Mouse (Mus musculus): ENCODE measurements around the gene Ppm1n. TPM values are rescaled to one million over a fixed set of nuclear protein-coding genes. Genes with fewer than 3 reads are reported as not detected.

The Ppm1n gene
- polyA plus RNA-seq, 1 experiment from 2014 or later, result 0.12 TPM

- Histone ChIP-seq H3K4me2 (replicated peaks; ENCODE audit: low read depth) (no peak overlapping the region), H3K27ac (ENCODE audit: low read depth, low read length) (peak overlapping the region; percentile 98), H3K4me1 (replicated peaks; ENCODE audit: control insufficient read depth, insufficient read depth, low read length) (peaks cover 24% of the 10 kb centered on the region; the same call in 1 of the 2 replicates), H3K9ac (ENCODE audit: low read depth, low read length) (no peak overlapping the region), H3K4me3 (ENCODE audit: low read depth, low read length) (no peak overlapping the region), H3K36me3 (ENCODE audit: control insufficient read depth, insufficient read depth) (no peaks in the 10 kb centered on the region), H3K27me3 (replicated peaks; ENCODE audit: control insufficient read depth, insufficient read depth, low read length) (no peaks in the 10 kb centered on the region), H3K9me3 (ENCODE audit: control insufficient read depth) (no peaks in the 10 kb centered on the region)
- 93% methylated on average over 5 of the region's 5 CpGs for WGBS
- no peak for TF ChIP-seq CTCF (IDR thresholded peaks at IDR 0.05; ENCODE audit: low read depth)
- no peak for ATAC-seq
These were observed 49.0 kb downstream of the Ppm1n start for GRCm38 (mm10) chr7:19230899-19231298.

DNA sequence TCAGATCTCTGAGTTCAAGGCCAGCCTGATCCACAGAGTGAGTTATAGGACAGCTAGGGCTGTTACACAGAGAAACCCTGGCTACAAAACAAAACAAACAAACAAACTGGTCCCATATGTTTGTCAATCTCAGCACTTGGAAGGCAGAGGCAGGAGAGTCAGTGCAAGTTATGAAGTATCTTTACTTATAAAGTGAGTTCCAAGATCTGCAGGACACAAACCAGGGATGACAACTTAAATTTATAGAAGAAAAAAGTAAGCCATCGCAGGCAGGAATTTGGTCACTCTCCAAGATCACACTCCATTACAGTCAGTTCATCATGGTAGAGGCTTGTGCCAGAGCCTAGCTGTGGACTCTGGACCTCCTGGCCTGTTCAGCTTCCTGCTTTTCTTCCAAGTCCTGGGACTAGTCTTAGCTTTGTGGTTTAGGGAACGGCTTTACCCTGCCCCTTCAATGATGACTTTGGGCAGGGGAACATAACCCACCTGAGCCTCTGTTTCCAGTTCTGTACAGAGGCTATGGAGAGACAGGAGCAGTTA is 49.8 kb downstream of the Ppm1n start:
- Histone ChIP-seq H3K9ac (ENCODE audit: low read depth, low read length) (no peak overlapping the region), H3K9me3 (ENCODE audit: control insufficient read depth) (no peaks in the 10 kb centered on the region), H3K36me3 (ENCODE audit: control insufficient read depth, insufficient read depth) (no peaks in the 10 kb centered on the region), H3K4me3 (ENCODE audit: low read depth, low read length) (no peak overlapping the region), H3K4me1 (replicated peaks; ENCODE audit: control insufficient read depth, insufficient read depth, low read length) (peaks cover 18% of the 10 kb centered on the region; the same call in 1 of the 2 replicates), H3K27ac (ENCODE audit: low read depth, low read length) (peak overlapping the region; percentile 98), H3K27me3 (replicated peaks; ENCODE audit: control insufficient read depth, insufficient read depth, low read length) (no peaks in the 10 kb centered on the region), H3K4me2 (replicated peaks; ENCODE audit: low read depth) (peak overlapping the region; percentile 81)
- no peak for ATAC-seq
- 47% methylated on average over 2 of the region's 2 CpGs for WGBS
- TF ChIP-seq CTCF (IDR thresholded peaks at IDR 0.05; ENCODE audit: low read depth), result no peak

DNA sequence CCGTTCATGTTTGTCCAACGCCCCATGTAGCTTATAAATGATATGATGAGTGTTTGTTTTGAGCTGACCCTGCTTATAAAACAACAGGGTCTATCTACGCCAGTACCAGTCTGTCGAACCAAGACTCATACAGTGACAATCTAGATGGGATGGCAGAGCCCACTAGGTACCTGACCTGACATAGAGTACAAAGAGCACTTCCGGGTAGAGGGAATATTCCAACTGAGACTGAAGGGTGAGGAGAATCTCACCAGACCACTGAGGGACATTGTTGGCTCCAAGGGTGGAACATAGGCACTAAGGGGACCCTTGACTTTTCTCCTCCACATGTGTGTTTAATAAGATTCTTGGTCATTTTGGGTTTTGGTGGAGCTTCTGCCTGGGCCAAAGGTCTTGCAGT is 50.5 kb downstream of the Ppm1n start:
- 14% methylated on average over 5 of the region's 5 CpGs for WGBS
- Histone ChIP-seq H3K4me1 (replicated peaks; ENCODE audit: control insufficient read depth, insufficient read depth, low read length) (peaks cover 18% of the 10 kb centered on the region; the same call in 1 of the 2 replicates), H3K27ac (ENCODE audit: low read depth, low read length) (peak overlapping the region; percentile 98), H3K9me3 (ENCODE audit: control insufficient read depth) (no peaks in the 10 kb centered on the region), H3K9ac (ENCODE audit: low read depth, low read length) (peak overlapping the region; percentile 43), H3K27me3 (replicated peaks; ENCODE audit: control insufficient read depth, insufficient read depth, low read length) (no peaks in the 10 kb centered on the region), H3K36me3 (ENCODE audit: control insufficient read depth, insufficient read depth) (peaks cover under 1% of the 10 kb centered on the region; the same call in 1 of the 2 replicates), H3K4me3 (ENCODE audit: low read depth, low read length) (peak overlapping the region; percentile 57), H3K4me2 (replicated peaks; ENCODE audit: low read depth) (peak overlapping the region; percentile 81)
- no peak for ATAC-seq
- no peak for TF ChIP-seq CTCF (IDR thresholded peaks at IDR 0.05; ENCODE audit: low read depth)

DNA sequence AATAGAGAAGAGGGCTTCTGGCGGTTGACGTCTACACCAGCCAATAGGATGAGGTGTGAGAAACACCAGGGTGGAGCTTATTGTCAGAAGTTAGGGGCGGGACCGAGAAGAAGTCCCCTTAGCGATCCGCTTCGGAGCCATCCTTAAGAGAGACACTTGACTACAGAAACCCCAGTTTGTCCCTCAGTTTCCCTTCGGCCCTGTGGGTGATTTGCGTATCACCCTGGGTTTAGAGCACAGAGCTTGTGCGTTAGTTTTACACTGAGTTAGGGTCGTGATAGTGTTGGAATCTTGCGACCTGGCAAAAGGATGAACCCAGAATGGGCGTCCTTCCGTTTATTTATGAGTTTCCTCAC is 51.1 kb downstream of the Ppm1n start:
- Histone ChIP-seq H3K27ac (ENCODE audit: low read depth, low read length) (peak overlapping the region; percentile 98), H3K36me3 (ENCODE audit: control insufficient read depth, insufficient read depth) (peaks cover 3% of the 10 kb centered on the region; the same call in 1 of the 2 replicates), H3K9ac (ENCODE audit: low read depth, low read length) (peak overlapping the region; percentile 43), H3K4me1 (replicated peaks; ENCODE audit: control insufficient read depth, insufficient read depth, low read length) (peaks cover 18% of the 10 kb centered on the region; the same call in 1 of the 2 replicates), H3K4me3 (ENCODE audit: low read depth, low read length) (peak overlapping the region; percentile 57), H3K9me3 (ENCODE audit: control insufficient read depth) (no peaks in the 10 kb centered on the region), H3K4me2 (replicated peaks; ENCODE audit: low read depth) (peak overlapping the region; percentile 81), H3K27me3 (replicated peaks; ENCODE audit: control insufficient read depth, insufficient read depth, low read length) (no peaks in the 10 kb centered on the region)
- TF ChIP-seq CTCF (IDR thresholded peaks at IDR 0.05; ENCODE audit: low read depth), result no peak
- ATAC-seq, result no peak
- under 1% methylated on average over 14 of the region's 14 CpGs for WGBS

- Histone ChIP-seq H3K36me3 (ENCODE audit: control insufficient read depth, insufficient read depth) (peaks cover 3% of the 10 kb centered on the region; the same call in 1 of the 2 replicates), H3K4me2 (replicated peaks; ENCODE audit: low read depth) (peak within 1 kb of the TSS; percentile 82), H3K9me3 (ENCODE audit: control insufficient read depth) (no peaks in the 10 kb centered on the region), H3K4me3 (ENCODE audit: low read depth, low read length) (peak within 1 kb of the TSS; percentile 57), H3K4me1 (replicated peaks; ENCODE audit: control insufficient read depth, insufficient read depth, low read length) (peaks cover 18% of the 10 kb centered on the region; the same call in 1 of the 2 replicates), H3K27ac (ENCODE audit: low read depth, low read length) (peak within 1 kb of the TSS; percentile 98), H3K27me3 (replicated peaks; ENCODE audit: control insufficient read depth, insufficient read depth, low read length) (no peaks in the 10 kb centered on the region), H3K9ac (ENCODE audit: low read depth, low read length) (peak within 1 kb of the TSS; percentile 68)
- peak; percentile 83 for TF ChIP-seq CTCF (IDR thresholded peaks at IDR 0.05; ENCODE audit: low read depth)
- peak; percentile 92 for ATAC-seq
- under 1% methylated on average over 91 of the region's 91 CpGs for WGBS
These were observed 51.7 kb downstream of the Ppm1n start, which contains the start of gene Opa3 for GRCm38 (mm10) chr7:19227883-19228792. TSS of gene Opa3 (plus strand) at chr7:19228334.

Measured in intestine, postnatal 0 days (tissue).